Mouse (Mus musculus): Measurements from ENCODE around the gene Gpr152.

- TF ChIP-seq CTCF (IDR thresholded peaks at IDR 0.05; ENCODE audit: control insufficient read depth, insufficient read depth, insufficient read length) (no peak), MAX (IDR thresholded peaks at IDR 0.05) (no peak), MYOD1 (IDR thresholded peaks at IDR 0.05; ENCODE audit: control insufficient read depth, insufficient read length, low read depth) (no peak), MYOG (IDR thresholded peaks at IDR 0.05; ENCODE audit: control insufficient read depth, extremely low read depth, insufficient read length) (no peak), USF1 (IDR thresholded peaks at IDR 0.05; ENCODE audit: low read depth) (no peak)
These were observed 40.8 kb downstream of the Gpr152 start for GRCm38 (mm10) chr19:4180411-4180810.

Data from C2C12 (cell line).